Mouse (Mus musculus): ENCODE results near the gene Ggn.
"Not testable (repeated sequence)": the region's sequence is repeated elsewhere in the genome, so short reads cannot be mapped to it uniquely, and the experiment has no call there.

Gene Ggn

DNA sequence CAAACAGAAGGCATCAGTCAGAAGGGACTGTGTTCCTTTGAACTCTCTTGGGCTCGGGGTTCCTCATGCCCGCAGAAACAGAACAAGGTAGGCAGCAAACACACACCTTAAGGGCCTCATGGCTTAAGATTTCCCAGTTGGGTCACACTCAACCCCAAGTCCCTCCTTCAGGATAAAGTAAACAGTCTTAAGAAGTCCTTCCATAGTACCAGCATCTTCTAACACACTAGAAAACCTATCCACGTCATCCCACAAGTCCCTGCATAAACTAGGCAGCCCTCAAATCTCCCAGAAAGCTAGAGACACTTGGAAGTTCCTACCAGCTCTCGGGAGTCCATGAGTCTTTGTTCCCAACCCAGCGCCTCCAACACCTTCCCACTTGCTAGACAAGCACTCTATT is 7.7 kb upstream of the Ggn start:
- no peak for DNase-seq (ENCODE audit: low spot score)

DNA sequence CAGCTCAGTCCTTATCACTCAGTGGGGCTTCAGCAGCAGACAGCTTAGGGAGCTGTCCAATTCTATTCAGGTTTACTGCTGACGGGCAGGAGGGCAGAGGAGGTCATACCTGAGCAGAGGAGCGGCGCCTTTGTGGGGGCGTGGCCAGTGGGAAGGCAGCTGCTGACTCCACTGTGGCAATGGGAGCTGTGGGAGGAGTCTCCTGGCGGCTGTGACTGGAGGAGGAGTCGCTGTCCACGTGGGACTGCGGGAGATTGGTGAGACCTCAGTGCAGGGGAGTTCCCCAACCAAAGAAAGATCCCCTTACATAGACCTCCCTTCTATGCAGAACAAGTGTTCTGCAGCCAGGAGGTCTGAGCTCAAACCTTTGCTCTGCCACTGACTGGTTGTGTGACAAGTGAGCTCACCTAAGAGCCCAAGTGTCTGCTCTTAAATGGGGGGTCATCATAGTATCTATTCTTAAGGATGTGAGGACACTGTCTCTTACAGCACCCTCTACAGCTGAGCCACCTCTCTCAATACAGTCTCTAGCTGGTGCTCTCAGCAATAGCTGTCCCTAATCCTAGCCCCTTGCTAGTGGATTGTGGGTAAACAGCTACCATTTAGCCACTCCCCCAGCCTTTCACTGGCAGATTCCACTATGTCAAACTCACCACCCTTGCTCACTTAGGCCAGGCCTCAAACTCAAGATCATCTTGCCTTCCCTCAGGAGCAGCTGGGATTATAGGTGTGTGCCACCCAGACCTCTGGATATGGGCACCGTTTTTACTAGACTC is 7.1 kb upstream of the Ggn start:
- no peak for DNase-seq (ENCODE audit: low spot score)

DNA sequence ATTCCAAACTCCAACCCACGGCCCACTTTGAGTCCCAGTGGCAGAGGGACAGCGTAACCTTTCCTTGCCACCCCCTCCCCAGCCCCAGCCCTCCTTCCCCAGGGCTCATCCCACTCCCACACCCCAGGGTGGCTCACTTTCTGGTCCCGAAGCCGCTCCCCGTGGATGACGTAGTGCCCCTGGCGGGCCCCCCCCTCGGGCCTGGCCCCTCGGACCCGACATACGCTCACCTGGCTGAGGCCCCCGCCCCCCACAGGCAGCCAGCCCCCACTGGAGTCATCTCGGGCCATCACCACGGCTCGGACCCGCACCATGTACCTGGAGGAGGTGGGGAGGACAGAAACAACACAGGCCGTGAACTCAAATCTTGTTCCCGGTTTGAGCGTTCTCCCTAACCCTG is 2.4 kb upstream of the Ggn start:
- DNase-seq (ENCODE audit: low spot score), result no peak

DNA sequence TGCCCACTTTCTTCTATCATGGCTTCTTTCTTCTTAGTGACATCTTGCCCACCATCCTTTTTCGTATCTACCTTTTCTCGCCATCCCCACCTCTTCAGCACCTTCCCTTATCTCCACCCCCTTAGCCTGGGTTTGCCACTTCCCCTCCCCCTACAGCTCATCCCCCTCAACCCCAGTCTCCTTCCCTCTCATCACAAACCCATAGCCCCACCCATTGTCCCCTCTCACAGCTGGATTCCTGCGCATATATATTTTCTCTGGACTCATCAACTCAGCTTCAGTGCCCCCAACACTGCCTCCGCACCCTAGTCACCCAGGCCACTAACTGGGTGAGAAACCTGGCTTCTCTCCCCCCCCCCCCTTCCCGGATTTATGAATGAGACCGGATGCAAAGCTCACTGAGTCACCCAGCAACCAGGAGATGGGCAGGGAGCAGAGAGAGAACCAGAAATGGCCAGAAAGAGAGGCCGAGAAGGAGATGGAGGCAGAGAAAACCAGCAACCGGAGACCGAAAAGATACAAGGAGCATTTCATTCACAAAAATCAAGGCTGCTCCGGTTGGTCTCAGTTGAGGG is 1.8 kb upstream of the Ggn start:
- no peak for DNase-seq (ENCODE audit: low spot score)

DNA sequence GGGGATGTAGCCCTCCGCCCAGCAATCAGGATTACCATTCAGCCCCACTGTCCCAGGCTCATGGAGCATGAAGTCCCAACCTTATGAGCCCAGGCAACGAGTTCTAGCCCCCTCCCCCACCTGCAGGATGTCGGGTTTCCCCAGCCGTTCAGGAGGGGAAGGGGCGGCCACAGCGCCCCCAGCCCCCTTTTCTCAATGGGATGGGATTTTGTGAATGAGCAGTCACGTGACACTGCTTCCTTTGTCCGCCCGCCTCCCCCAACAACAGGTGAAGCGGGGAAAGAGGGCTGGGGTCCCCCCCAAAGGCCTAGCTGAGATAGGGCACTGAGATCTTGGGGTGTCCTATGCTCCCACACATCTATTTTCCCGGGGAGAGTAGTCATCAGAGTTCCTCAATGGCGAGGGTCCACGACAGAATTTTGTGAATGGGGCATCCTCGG is 1.2 kb upstream of the Ggn start:
- DNase-seq (ENCODE audit: low spot score), result no peak

DNA sequence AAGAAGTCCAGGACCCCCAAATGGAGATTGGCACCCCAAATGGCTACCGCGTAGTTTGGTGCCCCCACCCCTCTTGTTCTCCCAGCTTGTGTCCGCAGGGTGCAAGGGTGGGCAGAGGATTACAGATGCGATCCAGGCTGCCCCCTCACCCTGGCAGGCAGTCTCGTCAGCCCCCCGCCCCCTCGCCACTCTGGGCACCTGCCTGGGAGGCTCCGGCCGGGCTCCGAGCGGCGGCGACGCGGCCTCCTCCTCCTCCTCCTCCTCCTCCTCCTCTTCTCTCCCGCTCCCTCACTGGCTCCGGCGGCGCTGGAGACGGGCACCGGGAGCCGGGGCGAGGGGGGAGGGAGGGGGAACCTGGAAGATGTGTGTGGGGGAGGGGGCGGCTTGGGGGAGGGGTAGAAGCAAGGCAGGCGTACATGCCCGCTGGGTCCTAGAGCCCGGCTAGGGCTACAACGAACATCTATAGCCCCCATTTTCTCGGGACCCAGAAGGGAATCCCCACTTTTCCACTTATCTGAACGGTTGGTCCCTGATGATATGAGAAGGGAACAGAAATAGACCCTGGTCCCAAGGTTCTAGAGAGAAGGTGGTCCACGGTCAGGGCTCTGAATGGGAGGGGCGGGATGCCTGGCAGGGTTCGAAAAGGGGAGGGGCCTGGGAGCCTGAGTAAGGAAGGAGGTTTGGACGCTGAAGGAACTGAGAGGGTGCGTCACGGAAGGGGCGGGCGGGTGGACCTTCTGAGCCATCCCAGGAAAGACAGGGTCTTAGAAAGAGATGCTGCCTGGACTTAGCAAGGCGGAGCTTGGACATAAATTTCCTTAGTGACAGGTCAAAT is 562 bp upstream of the Ggn start:
- DNase-seq (ENCODE audit: low spot score), result peak; percentile 74

DNA sequence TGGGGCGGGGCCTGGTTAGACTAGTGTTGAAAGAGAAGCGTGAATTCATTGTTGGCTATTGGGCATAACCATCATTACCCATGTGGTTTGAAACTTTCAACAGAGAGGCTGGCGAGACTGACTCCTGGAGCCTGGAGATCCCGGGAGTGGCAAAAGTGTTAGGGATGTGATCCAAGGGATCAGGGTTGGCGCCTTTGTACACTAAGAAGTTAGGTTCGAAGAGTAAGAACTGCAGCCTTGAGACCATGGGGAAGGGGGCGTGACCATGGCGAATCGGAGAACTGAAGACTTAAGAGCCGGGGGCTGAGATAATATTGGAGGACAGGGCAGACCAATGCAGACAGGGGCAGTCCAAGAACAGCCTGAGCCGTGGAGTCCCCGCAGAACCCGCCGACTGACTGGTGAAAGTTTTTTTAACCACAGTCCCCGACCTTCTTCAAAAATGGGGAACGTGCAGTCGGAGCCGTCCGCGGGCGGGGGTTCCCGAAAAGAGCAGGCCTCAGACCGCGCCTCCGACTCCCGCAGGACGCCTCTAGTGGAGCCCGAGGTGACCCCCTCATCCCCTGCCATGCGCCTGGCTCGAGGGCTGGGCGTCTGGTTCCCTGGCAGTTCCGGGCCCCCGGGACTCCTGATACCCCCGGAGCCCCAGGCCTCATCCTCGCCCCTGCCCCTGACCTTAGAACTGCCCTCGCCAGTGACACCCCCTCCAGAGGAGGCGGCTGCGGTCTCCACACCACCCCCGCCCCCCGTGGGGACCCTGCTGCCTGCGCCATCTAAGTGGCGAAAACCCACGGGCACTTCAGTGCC is 948 bp downstream of the Ggn start:
- DNase-seq (ENCODE audit: low spot score), result no peak

DNA sequence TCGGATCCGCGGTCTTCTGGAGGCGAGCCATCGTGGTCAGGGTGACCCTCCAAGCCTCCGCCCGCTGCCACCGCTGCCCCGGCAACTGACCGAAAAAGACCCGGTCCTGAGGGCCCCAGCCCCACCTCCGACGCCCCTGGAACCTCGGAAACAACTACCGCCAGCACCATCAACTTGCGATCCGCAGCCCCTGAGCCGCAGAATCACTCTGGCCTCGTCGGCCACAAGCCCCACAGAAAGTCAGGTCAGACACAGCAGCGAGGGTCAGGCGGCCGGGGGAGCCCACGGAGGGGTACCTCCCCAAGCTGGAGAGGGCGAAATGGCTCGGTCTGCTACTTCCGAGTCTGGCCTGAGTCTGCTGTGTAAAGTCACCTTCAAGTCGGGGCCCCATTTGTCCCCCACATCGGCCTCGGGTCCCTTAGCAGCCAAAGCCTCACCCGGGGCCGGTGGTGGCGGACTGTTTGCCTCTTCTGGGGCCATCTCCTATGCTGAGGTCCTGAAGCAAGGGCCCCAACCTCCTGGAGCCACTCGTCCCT is 1.6 kb downstream of the Ggn start:
- no peak for DNase-seq (ENCODE audit: low spot score)

DNA sequence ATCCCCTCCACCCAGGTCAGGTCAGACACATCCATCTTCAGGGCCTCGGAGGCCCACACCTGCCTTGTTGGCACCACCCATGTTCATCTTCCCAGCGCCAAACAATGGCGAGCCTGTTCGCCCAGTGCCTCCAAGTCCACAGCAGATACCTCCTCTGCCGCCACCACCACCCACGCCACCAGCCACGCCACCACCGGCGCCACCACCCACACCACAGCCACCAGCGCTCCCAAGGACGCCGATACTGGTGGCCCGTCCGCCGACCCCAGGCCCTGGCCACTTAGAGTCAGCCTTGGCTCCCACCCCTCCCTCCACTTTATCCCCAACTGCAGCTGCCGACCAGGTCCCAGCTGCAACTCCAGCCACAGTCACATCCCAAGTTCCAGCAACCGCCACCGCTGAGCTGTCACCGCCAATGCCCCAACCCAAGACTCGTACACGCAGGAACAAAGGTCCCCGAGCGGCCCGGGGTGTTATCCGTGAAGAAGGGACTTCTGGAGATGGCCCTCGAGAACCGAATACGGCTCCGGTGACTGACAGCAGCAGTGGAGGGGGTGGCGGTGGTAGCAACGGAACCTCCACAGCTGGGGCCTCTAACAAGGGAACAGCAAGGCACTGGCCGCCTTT is 2.5 kb downstream of the Ggn start:
- DNase-seq (ENCODE audit: low spot score), result no peak

DNA sequence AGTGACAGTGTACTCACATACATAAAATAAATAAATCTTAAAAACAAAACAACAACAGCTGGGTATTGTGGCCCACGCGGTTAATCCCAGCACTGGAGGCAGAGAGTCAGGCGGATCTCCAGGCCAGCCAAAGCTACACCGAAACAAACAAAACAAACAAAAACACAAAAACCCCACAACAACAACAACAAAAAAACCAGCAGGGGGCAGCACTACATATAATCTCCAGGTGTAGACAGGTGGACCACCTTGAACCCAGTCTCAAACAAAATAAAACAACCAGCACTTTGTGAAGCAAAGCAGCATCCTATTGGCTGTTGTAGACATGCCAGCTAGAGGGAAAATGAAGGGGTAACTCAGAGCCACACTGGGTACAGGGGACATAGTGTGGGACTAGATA is 8.1 kb downstream of the Ggn start:
- no peak for DNase-seq (ENCODE audit: low spot score)

DNA sequence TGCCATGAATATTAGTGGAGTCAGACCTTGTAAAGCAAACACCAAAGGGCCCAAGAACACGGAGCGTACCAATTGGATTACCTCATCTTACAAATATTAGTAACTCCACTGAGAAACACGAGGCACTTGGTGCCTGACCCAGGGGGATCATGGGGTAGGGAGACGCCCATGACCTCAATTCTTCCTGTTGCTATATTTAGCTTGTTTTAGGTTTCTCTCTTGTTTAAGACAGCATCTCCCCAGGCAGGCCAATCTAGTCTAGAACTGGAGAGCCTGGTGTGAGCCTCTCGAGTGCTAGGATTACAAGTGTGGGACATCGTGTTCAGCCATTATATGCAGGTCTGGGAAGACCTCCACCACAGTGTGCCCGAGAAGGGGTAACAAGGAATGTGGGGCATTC is 9.3 kb downstream of the Ggn start:
- no peak for DNase-seq (ENCODE audit: low spot score)

DNA sequence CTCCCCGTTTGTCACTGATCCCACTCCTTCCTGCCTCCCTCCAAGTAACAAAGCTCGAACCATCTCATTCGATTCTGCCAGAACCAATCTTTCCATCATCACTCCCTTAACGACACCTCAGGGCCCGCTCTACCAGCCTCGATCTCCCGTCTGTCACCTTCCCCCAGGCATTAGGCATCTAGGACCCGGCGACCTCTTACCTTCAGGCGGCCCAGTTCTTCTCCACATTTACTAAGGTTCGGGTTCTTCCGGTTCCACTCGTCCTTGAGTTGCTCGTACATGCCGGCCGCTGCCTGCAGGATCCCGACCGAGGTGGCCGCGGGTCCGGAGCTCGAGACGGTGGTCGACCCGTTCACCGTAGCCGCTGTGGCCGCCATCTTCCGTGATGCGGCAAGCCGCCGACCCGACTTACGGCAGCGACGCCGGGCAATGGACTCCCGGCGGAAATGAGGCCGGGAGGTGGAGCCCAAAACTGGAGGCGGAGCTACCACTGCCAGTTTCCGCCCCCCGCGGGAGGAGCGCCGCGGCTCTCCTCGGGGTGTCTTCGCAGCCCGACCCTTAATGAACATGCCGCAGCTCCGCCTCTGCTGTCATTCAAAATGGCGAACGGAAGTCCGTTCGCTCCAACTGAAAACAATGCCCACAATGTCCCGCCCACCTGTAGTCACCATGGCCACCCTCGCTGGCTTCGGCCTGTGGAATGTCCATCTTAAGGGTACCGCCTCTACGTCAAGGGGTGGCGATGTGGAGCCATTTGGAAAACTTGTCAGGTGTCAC is 10.3 kb downstream of the Ggn start, which contains the start of gene Psmd8:
Psmd8 (minus strand) TSS at position 625 of the 777 bp plus-strand sequence.
- DNase-seq (ENCODE audit: low spot score), result peak; percentile 96

DNA sequence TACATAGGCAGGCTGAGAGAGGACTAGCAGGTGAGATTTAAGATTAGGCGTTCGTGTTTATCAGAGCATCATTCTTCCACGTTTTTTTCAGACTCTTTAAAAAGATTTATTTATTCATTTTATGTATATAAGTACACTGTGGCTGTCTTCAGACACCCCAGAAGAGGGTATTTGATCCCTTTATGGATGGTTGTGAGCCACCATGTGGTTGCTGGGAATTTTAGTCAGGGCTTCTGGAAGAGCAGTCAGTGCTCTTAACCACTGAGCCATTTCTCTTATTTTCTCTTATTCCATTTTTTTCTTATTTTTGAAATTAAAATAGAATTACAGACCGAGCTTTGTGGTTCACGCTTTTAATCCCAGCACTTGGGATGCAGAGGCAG is 10.8 kb downstream of the Ggn start:
- no peak for DNase-seq (ENCODE audit: low spot score)

DNA sequence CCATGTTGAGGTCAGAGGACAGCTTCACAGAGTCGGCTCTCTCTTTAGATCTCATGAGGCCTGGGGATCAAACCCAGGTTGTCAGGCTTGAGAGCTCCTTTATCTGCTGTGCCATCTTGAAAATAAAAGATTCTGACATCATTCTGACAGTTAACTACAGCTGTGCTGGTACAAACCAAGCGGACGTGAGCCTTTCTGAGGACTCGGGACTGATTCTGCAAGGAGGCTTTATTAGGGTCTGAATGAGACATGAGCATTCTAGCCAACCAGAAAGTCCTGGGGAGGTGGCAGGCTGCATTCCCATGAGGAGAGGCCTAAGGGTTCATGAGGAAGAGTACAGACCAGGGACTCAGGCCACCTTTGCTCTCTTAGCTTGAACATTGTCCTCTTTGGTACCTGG is 11.3 kb downstream of the Ggn start:
- DNase-seq (ENCODE audit: low spot score), result not testable (repeated sequence)

DNA sequence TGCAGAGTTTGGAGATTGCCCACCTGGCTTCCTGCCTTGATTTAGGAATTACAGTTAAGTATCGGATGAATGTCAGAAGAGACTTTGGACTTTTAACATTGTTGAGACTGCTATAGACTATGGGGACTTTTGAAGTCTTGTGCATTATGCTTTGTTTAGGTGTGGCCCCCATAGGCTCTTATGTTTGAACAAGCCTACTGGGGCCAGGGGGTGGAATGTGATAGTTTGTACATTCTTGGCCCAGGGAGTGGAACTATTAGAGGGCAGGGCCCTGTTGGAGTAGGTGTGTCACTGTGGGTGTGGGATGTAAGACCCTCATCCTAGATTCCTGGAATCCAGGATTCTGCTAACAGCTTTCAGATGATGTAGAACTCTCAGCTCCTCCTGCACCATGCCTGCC is 24.2 kb downstream of the Ggn start:
- not testable (repeated sequence) for DNase-seq (ENCODE audit: low spot score)

DNA sequence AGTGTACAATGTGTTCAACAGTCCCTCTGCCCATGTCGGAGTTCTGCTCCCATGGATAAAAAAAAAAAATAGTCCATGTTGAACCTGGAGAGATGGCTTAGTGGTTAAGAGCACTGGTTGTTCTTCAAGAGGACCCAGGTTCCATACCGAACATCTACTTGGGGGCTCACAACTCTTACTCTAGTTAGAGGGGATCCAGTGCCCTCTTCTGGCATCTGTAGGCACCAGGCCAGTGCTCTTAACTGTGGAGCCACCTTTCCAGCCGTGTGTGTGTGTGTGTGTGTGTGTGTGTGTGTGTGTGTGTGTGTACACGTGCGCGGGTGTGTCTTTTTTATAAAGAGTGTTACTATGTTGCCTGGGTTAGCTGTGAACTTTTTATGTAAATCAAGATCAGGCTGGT is 32.6 kb downstream of the Ggn start:
- DNase-seq (ENCODE audit: low spot score), result no peak

DNA sequence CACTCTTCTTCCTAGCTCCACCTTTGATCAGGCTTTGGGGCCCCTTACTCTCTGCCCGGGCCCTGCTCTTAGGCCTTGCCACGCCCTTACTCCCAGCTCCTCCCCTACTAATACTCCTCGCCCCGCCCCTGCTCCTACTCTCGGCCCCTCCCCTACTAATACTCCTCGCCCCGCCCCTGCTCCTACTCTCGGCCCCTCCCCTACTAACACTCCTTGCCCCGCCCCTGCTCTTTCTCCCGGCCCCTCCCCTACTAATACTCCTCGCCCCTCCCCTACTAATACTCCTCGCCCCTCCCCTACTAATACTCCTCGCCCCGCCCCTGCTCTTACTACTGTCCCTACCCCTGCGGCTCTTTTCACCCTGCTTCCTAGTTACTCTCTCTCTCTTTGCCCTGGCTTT is 41.0 kb downstream of the Ggn start:
- not testable (repeated sequence) for DNase-seq (ENCODE audit: low spot score)

DNA sequence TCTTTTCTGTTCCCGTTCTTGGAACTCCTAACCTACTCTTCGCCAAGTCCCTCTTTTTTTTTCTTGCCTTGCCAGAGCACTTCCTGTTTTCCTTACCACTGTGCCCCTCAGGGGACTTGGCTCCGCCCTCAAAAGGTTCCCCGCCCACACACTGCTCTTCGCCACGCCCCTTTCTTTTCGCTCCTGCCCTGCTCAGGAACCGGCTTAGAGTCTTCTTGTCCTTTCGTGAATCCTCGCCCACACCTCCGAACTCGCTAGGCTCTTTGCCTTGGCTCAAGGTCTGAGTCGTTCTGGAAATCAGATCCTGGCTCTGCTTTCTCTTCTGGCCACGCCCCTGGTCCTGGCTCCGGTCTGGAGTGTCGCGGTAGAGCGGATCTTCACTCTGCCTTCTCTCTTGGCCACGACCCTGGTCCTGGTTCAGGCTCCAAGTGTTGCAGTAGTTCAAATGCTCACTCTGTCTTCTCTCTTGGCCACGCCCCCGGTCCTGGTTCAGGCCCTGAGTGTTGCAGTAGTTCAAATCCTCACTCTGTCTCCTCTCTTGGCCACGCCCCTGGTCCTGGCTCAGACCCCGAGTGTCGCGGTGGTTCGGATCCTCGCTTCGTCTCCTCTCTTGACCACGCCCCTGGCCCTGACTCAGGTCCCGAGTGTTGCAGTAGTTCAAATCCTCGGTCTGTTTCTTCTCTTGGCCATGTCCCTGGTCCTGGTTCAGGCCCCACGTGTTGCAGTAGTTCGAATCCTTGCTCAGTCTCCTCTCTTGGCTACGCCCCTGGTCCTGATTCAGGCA is 41.6 kb downstream of the Ggn start:
- DNase-seq (ENCODE audit: low spot score), result peak; percentile 77

DNA sequence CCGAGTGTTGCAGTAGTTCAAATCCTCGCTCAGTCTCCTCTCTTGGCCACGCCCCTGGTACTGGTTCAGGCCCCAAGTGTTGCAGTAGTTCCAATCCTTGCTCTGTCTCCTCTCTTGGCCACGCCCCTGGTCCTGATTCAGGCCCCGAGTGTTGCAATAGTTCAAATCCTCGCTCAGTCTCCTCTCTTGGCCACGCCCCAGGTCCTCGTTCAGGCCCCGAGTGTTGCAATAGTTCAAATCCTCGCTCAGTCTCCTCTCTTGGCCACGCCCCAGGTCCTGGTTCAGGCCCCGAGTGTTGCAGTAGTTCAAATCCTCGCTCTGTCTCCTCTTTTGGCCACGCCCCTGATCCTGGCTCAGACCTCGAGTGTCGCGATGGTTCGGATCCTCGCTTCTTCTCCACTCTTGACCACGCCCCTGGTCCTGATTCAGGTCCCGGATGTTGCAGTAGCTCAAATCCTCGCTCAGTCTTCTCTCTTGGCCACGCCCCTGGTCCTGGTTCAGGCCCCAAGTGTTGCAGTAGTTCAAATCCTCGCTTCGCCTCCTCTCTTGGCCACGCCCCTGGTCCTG is 42.3 kb downstream of the Ggn start:
- DNase-seq (ENCODE audit: low spot score), result no peak

All from layer of hippocampus, adult 11-12 months (tissue).